ENCODE assay signal across 7 mouse cellular contexts in the genomic region with DNA sequence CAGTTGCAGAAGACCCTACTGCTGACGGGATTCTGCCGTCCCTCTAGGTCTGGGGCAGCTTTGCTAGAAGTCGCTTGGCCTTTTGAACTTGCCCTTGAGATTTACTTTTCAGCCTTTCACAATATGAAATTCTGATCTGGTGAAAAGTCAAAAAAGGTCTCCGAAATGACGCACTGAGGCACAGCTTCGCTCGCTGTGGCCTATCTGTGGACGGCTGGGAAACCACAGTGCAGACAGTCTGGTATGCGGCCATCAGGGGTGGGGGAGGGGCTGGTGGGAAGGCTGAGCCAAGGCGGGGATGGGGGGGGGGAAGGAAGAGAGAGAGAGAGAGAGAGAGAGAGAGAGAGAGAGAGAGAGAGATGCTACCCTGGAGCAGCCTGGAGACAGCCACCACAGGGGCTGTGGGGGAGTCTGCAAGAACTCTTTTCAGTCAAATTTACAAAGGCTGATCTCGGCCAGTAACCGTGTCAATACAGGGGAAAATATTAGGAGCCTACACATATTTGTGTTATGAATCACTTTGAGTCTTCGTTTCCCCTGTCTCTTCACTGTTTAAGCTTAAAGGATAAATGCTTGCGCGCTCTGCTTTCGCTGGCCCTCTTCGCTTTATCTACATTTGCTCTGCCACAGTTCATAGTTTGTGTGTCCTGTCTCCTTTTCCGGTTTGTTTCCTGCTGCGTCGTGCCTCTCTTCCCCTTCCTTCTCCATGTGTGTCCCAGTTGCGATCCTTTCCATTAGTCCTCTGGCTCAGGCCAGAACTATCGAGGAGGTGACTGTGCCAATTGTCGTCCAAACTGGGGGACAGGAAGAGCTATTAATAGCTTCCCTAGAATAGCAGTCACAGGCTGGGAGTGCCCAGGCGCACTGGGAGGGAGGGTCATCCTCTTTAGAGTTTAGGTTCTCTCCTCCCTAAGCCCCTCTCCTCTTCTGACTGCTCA. TPM values are rescaled to one million over a fixed set of nuclear protein-coding genes. Genes with fewer than 3 reads are reported as not detected.
DNase-seq lines count a peak whose midpoint lies in the region; ATAC-seq and TF ChIP-seq lines count a peak whose summit lies in the region.

No protein-coding gene starts in this region.

- peak overlapping the region; percentile 48 for H3K4me2 ChIP-seq in lung, embryonic 14.5 days

- peak; percentile 84 for ATAC-seq in lung, embryonic 14.5 days (ENCODE audit: insufficient read depth)

- peak overlapping the region; percentile 93 for H3K27ac ChIP-seq in lung, embryonic 14.5 days (ENCODE audit: low read depth)

- H3K4me1 ChIP-seq in lung, embryonic 14.5 days (ENCODE audit: insufficient read depth): peaks cover 45% of the 10 kb centered on the region

- DNase-seq in ES-CJ7 (ENCODE audit: low read depth, low spot score): peak; percentile 56
- peak; percentile 72 for DNase-seq in adipocyte (ENCODE audit: low spot score)
- DNase-seq in heart, adult 11 months: peak; percentile 99
- DNase-seq in kidney, adult 11 months: peak; percentile 73
- peak; percentile 86 for DNase-seq in lung, embryonic 14.5 days
- no peak for DNase-seq in spleen, postnatal 14 days (ENCODE audit: low spot score in 2 of 2)
- no peak for DNase-seq in cerebellum, postnatal 36 days

- TF ChIP-seq CTCF in lung, embryonic 14.5 days (IDR thresholded peaks at IDR 0.05; ENCODE audit: low read depth): no peak

- H3K4me3 ChIP-seq in lung, embryonic 14.5 days (ENCODE audit: low read depth, low read length): no peak overlapping the region

- H3K27me3 ChIP-seq in lung, embryonic 14.5 days (ENCODE audit: insufficient read depth, low read length): no peaks in the 10 kb centered on the region

- 11% methylated on average over 24 of the region's 24 CpGs for WGBS in lung, embryonic 14.5 days

- peak overlapping the region; percentile 10; the same call in 1 of the 2 replicates for H3K9ac ChIP-seq in lung, embryonic 14.5 days

- no peaks in the 10 kb centered on the region for H3K36me3 ChIP-seq in lung, embryonic 14.5 days (ENCODE audit: insufficient read depth)

- H3K9me3 ChIP-seq in lung, embryonic 14.5 days (ENCODE audit: low read depth, low read length): no peaks in the 10 kb centered on the region

RNA-seq across cellular contexts. Expression of a gene that starts 11.9 kb away (rescaled TPM):
- polyA plus RNA-seq in lung, embryonic 14.5 days (2014; fragmentation: Nextera tagmentation; extraction: Ambion mirVana): 283 and 297 TPM in 2 replicates

Comparison
In these comparisons a context has a peak if more than half of its experiments do, and no peak if none do; other contexts are left out.
1. DNase-seq: peak in ES-CJ7 (single experiment), adipocyte (single experiment), heart, adult 11 months (single experiment), kidney, adult 11 months (single experiment) and lung, embryonic 14.5 days (single experiment); none in spleen, postnatal 14 days (0 of 2) and cerebellum, postnatal 36 days (0 of 2).